Mouse (Mus musculus): Measurements from ENCODE around the gene Cntnap4. TPM values are rescaled to one million over a fixed set of nuclear protein-coding genes. Genes with fewer than 3 reads are reported as not detected.
"Not testable (repeated sequence)": the region's sequence is repeated elsewhere in the genome, so short reads cannot be mapped to it uniquely, and the experiment has no call there.

The Cntnap4 gene
- total RNA-seq, 2 experiments from 2014 or later = 24.3 to 25.6 TPM

- no peak for DNase-seq (ENCODE audit: low spot score in 2 of 2)
- intact Hi-C loops (cut with DNase I) = no loop called here
Measured at GRCm38 (mm10) chr8:112698141-112698540, 128.3 kb downstream of the Cntnap4 start.

DNA sequence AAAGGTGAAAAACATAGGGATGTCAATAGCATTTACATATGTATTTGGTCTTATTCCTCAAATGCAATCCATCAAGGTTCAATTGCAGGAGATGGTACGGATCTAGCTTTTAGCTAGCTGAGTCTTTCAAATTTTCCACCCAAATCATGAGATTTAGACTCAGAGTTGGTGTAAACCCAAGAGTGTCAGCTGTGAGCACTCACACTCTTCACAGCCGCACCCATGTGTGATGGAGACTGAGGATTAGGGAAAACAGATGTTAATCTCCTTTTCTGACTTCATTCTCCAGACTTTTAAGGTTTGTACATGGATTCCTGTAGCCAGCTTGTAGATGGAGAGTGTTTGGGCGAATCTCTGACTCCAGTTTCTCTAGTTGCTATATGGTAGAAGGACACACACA, 147.1 kb downstream of the Cntnap4 start:
- DNase-seq (ENCODE audit: low spot score in 2 of 2) = no peak
- intact Hi-C loops (cut with DNase I) = no loop called here

- intact Hi-C loops (cut with DNase I) = loop anchor here (10.0 kb wide), 1 partner anchor 150 kb away; the partner anchor contains the start of gene Cntnap4
- DNase-seq (ENCODE audit: low spot score in 2 of 2) = no peak
Measured at GRCm38 (mm10) chr8:112724918-112725317, 155.1 kb downstream of the Cntnap4 start.

GRCm38 (mm10) chr8:112730583-112731432, 161.0 kb downstream of the Cntnap4 start:
- DNase-seq (ENCODE audit: low spot score in 2 of 2) = no peak
- intact Hi-C loops (cut with DNase I) = no loop called here

- intact Hi-C loops (cut with DNase I) = no loop called here
- no peak for DNase-seq (ENCODE audit: low spot score in 2 of 2)
Measured at GRCm38 (mm10) chr8:112735575-112735974, 165.7 kb downstream of the Cntnap4 start.

- no peak for DNase-seq (ENCODE audit: low spot score in 2 of 2)
- intact Hi-C loops (cut with DNase I) = no loop called here
Measured at GRCm38 (mm10) chr8:112743331-112743730, 173.5 kb downstream of the Cntnap4 start.

DNA sequence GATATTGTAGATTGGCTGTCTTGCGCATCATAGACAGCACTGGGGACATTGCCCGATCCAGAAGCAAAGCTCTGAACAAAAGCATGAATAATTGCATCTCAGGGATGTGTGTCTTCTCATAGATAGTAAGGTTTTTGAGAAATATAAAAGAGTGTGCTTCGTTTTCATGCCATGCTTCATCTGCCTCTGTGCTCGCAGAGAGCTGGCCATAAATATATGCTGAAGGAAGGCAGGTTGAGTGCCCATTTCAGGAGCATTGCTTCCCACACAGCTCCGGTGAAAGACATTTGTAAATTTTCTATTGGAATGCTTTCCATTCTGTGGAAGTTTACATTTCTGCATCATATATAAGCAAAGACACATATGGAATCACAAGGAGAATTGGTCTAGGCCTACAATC, 177.5 kb downstream of the Cntnap4 start:
- DNase-seq (ENCODE audit: low spot score in 2 of 2) = no peak
- intact Hi-C loops (cut with DNase I) = no loop called here

DNA sequence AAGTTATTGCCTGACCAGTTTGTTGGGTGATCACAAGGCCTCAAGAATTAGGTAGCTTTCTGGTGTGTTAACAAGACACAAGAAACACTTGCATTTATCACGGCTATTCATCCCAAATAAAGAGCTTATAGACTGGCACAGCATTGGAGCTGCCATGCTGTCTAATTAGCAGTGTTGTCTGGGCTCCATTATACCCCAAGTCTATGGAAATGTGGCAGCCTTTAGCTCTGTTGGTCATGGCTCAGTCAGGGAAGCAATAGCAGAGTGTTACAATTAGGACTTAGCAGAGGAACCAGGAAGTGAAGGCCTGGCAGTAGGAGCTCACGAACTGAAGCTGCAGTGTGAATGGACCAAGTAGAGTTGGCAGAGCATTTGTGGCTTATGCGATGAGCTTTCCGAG, 185.3 kb downstream of the Cntnap4 start:
- DNase-seq (ENCODE audit: low spot score in 2 of 2) = no peak
- intact Hi-C loops (cut with DNase I) = no loop called here

GRCm38 (mm10) chr8:112803058-112803457, 233.2 kb downstream of the Cntnap4 start:
- intact Hi-C loops (cut with DNase I) = no loop called here
- no peak for DNase-seq (ENCODE audit: low spot score in 2 of 2)

GRCm38 (mm10) chr8:112809382-112809781, 239.5 kb downstream of the Cntnap4 start:
- intact Hi-C loops (cut with DNase I) = no loop called here
- no peak for DNase-seq (ENCODE audit: low spot score in 2 of 2)

DNA sequence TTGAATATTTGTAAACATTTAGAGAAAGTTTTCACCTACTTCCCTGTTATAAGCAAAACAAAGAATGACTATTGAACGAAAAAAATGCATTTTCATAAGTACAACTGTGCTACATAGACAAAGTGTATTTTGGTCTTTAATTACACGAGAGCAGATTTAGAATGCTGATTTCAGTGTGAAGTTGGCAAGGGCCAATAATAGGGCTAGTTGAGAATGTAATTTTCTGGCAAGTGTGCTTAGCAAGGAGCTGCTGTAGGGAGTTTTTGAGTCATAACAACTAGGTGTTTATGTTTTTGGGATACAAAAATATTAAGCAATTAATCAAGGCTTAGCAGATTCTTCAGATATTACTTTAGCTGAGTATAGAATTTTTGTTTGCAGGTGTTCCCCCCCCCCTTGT, 271.2 kb downstream of the Cntnap4 start:
- DNase-seq (ENCODE audit: low spot score in 2 of 2) = no peak
- intact Hi-C loops (cut with DNase I) = no loop called here

GRCm38 (mm10) chr8:112849541-112849940, 279.7 kb downstream of the Cntnap4 start:
- intact Hi-C loops (cut with DNase I); DNase-seq (ENCODE audit: low spot score in 2 of 2): not testable (repeated sequence)

GRCm38 (mm10) chr8:112906458-112907112, 336.7 kb downstream of the Cntnap4 start:
- intact Hi-C loops (cut with DNase I) = loop anchor here (10.0 kb wide), 1 partner anchor 332 kb away; the partner anchor contains the start of gene Cntnap4
- peak; percentile 81 to 84 for DNase-seq (ENCODE audit: low spot score in 2 of 2)

DNA sequence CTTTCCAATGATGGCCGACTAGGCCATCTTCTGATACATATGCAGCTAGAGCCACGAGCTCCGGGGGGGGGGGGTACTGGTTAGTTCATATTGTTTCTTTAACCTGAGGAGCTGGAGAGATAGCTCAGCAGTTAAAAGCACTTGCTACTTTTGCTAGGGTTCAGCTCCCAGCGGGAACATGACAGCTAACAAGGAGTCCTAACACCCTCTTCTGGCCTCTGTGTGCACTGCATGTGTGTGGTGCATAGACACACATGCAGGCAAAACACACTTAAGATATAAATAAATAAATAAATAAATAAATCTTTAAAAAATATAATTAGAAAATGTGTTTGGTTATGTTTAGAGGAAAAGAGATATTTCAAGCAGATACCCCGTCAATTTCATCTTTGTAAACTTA, 339.7 kb downstream of the Cntnap4 start:
- no peak for DNase-seq (ENCODE audit: low spot score in 2 of 2)
- intact Hi-C loops (cut with DNase I) = loop anchor here (10.0 kb wide), 1 partner anchor 335 kb away; the partner anchor contains the start of gene Cntnap4

DNA sequence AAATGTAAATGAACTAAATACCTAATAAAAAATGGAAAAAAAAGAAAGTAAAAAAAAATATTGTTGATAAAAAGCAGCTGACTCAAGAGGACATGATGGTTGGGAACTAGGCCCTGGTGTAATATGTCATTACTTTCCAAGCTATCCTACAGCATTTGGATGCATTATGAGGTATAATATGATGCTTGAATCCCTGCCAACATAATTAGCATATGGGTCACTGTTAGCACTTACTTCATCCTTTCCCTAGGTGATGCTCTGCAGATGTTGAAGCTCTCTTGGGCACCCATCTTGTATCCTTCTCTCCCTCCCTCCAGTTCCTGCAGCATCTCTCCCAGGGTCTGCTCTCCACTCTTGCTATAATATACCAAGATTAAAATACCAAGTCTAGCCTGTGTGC, 341.6 kb downstream of the Cntnap4 start:
- intact Hi-C loops (cut with DNase I) = no loop called here
- no peak for DNase-seq (ENCODE audit: low spot score in 2 of 2)

GRCm38 (mm10) chr8:112922151-112922550, 352.3 kb downstream of the Cntnap4 start:
- intact Hi-C loops (cut with DNase I) = no loop called here
- DNase-seq (ENCODE audit: low spot score in 2 of 2) = no peak

DNA sequence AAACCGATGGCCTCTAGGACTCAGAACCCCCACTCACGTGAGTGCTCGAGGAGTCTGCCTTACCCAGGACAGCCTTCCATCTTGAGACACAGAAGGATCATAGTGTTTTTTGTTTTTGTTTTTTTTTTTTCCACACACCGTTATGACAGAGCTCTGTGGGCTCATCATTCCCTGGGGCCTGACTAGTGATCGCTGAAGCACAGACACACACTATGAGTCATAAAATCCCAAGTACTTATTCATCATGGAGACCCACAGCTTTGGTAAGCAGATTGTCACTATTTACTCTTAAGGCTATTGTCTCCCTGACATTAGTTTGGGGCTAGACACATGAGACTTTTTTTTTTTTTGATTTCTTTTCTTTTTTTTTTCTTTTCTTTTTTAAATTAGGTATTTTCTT, 352.9 kb downstream of the Cntnap4 start:
- no peak for DNase-seq (ENCODE audit: low spot score in 2 of 2)
- intact Hi-C loops (cut with DNase I) = no loop called here

Data from left cerebral cortex, postnatal 36 days (tissue).